Mouse (Mus musculus): ENCODE results near the gene Zfp445. TPM values are rescaled to one million over a fixed set of nuclear protein-coding genes. Genes with fewer than 3 reads are reported as not detected.

Zfp445 gene
- polyA plus RNA-seq, 1 experiment from 2014 or later, result 9.4 TPM

GRCm38 (mm10) chr9:122807186-122807585 is 58.6 kb downstream of the Zfp445 start:
- no peak overlapping the region for H3K4me3 ChIP-seq (ENCODE audit: low read depth, low read length)
- TF ChIP-seq EP300 (IDR thresholded peaks at IDR 0.05; ENCODE audit: low read depth) (no peak), CTCF (IDR thresholded peaks at IDR 0.05; ENCODE audit: low read depth) (no peak)
- no peak overlapping the region for H3K27ac ChIP-seq (ENCODE audit: low read depth)
- peaks cover 17% of the 10 kb centered on the region for H3K4me1 ChIP-seq (ENCODE audit: insufficient read depth)
- WGBS (ENCODE audit: insufficient replicate concordance), result 91% methylated on average over 2 of the region's 2 CpGs
- H3K9ac ChIP-seq (replicated peaks), result no peak overlapping the region
- H3K4me2 ChIP-seq (ENCODE audit: low read depth, low read length), result no peak overlapping the region
- ATAC-seq, result no peak
- H3K36me3 ChIP-seq (replicated peaks; ENCODE audit: insufficient read depth, low read length), result no peaks in the 10 kb centered on the region
- DNase-seq, result no peak
- no peaks in the 10 kb centered on the region for H3K9me3 ChIP-seq (ENCODE audit: low read length)
- H3K27me3 ChIP-seq (ENCODE audit: insufficient read depth, low read length), result no peaks in the 10 kb centered on the region

- WGBS (ENCODE audit: insufficient replicate concordance), result 19% methylated on average over 10 of the region's 10 CpGs
These were observed 59.9 kb downstream of the Zfp445 start for GRCm38 (mm10) chr9:122805845-122806341.

DNA sequence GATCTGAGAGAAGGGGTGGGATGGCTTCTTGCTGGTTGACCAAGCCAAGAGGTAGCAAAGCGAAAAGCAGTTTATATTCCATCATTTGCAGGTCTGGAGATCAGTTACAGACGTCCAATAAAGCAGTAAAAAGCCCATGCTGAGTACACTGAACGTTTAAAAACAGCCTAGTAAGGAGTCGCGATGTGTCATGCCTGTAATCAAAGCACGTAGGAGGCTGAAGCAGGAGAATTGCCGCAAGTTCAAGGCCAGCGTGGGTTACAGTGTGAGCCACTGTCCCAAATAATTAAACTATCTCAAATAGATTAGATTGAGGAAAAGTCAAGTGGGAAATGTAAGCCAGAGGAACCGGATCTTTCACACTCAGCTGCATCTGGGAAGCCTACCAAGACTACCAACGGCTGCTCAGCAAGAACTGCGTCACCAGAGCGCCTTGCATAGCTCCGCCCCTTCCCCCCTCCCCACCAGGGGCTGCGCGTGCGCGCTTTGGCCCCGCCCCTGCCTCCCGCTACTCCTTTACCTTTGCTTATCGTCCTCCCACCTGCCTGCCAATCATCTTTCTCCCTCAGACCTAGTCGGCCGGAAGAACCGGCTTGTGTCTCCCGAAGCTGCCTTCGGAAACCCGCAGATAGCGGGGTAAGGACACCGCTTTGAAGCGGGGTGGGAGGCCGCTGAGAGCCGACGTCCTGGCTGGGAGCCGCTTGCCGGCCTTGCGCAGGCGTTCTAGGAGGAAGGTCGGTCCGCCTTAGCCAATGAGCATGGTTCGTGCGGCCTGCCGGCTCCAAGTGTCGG is 60.6 kb downstream of the Zfp445 start, which contains the start of gene Tcaim:
TSS of gene Tcaim (plus strand) at position 487 of the 792 bp plus-strand sequence.
- peak within 1 kb of the TSS; percentile 92 for H3K4me2 ChIP-seq (ENCODE audit: low read depth, low read length)
- ATAC-seq (peak; percentile 96), DNase-seq (peak; percentile 92)
- peaks cover 17% of the 10 kb centered on the region for H3K4me1 ChIP-seq (ENCODE audit: insufficient read depth)
- no peaks in the 10 kb centered on the region for H3K27me3 ChIP-seq (ENCODE audit: insufficient read depth, low read length)
- peak within 1 kb of the TSS; percentile 80 for H3K9ac ChIP-seq (replicated peaks)
- WGBS (ENCODE audit: insufficient replicate concordance), result 8% methylated on average over 42 of the region's 42 CpGs
- H3K9me3 ChIP-seq (ENCODE audit: low read length), result no peaks in the 10 kb centered on the region
- peak within 1 kb of the TSS; percentile 97 for H3K27ac ChIP-seq (ENCODE audit: low read depth)
- no peak for TF ChIP-seq EP300 (IDR thresholded peaks at IDR 0.05; ENCODE audit: low read depth)
- no peaks in the 10 kb centered on the region for H3K36me3 ChIP-seq (replicated peaks; ENCODE audit: insufficient read depth, low read length)
- peak within 1 kb of the TSS; percentile 68 for H3K4me3 ChIP-seq (ENCODE audit: low read depth, low read length)

More at GRCm38 (mm10) chr9:122805845-122806341, 59.9 kb downstream of the Zfp445 start:
- Histone ChIP-seq H3K4me1 (ENCODE audit: insufficient read depth) (peaks cover 17% of the 10 kb centered on the region), H3K4me3 (ENCODE audit: low read depth, low read length) (peak overlapping the region; percentile 68), H3K27me3 (ENCODE audit: insufficient read depth, low read length) (no peaks in the 10 kb centered on the region), H3K36me3 (replicated peaks; ENCODE audit: insufficient read depth, low read length) (no peaks in the 10 kb centered on the region), H3K9ac (replicated peaks) (peak overlapping the region; percentile 80), H3K27ac (ENCODE audit: low read depth) (peak overlapping the region; percentile 97), H3K4me2 (ENCODE audit: low read depth, low read length) (peak overlapping the region; percentile 92), H3K9me3 (ENCODE audit: low read length) (no peaks in the 10 kb centered on the region)
- DNase-seq (no peak), ATAC-seq (no peak)
- TF ChIP-seq EP300 (IDR thresholded peaks at IDR 0.05; ENCODE audit: low read depth) (no peak), CTCF (IDR thresholded peaks at IDR 0.05; ENCODE audit: low read depth) (no peak)

Other genes with a start within 250 kb of the Zfp445 start
- gene Topaz1, start 118.7 kb downstream of the Zfp445 start, polyA plus RNA-seq (2015; fragmentation: Nextera tagmentation; extraction: Ambion mirVana), result not detected in 2 replicates
- gene Tcaim, start 60.5 kb downstream of the Zfp445 start, polyA plus RNA-seq (2015; fragmentation: Nextera tagmentation; extraction: Ambion mirVana), result 3.7 and 4.4 TPM in 2 replicates
- gene Gm35549, start 22.0 kb downstream of the Zfp445 start, polyA plus RNA-seq (2015; fragmentation: Nextera tagmentation; extraction: Ambion mirVana), result not detected in 2 replicates
- gene Zkscan7, start 19.7 kb upstream of the Zfp445 start, polyA plus RNA-seq (2015; fragmentation: Nextera tagmentation; extraction: Ambion mirVana), result 1.2 and 1.5 TPM in 2 replicates
- gene Zfp105, start 57.1 kb upstream of the Zfp445 start, polyA plus RNA-seq (2015; fragmentation: Nextera tagmentation; extraction: Ambion mirVana), result 1.8 and 2.0 TPM in 2 replicates
- gene 1110059G10Rik, start 85.0 kb upstream of the Zfp445 start, polyA plus RNA-seq (2015; fragmentation: Nextera tagmentation; extraction: Ambion mirVana), result 18.7 and 20.6 TPM in 2 replicates
- gene Kif15, start 85.0 kb upstream of the Zfp445 start, polyA plus RNA-seq (2015; fragmentation: Nextera tagmentation; extraction: Ambion mirVana), result 14.4 TPM in 2 replicates
- 13.7 and 14.8 TPM in 2 replicates for gene Tmem42, start 155.3 kb upstream of the Zfp445 start, polyA plus RNA-seq (2015; fragmentation: Nextera tagmentation; extraction: Ambion mirVana)
- 0.13 and 0.15 TPM in 2 replicates for gene Tgm4, start 168.7 kb upstream of the Zfp445 start, polyA plus RNA-seq (2015; fragmentation: Nextera tagmentation; extraction: Ambion mirVana)
- gene Zdhhc3, start 247.2 kb upstream of the Zfp445 start, polyA plus RNA-seq (2015; fragmentation: Nextera tagmentation; extraction: Ambion mirVana), result 17.8 and 19.1 TPM in 2 replicates
- 48.8 and 52.1 TPM in 2 replicates for gene Exosc7, start 247.2 kb upstream of the Zfp445 start, polyA plus RNA-seq (2015; fragmentation: Nextera tagmentation; extraction: Ambion mirVana)